Mouse (Mus musculus) layer of hippocampus, adult 2 months (tissue): Measurements from ENCODE around the gene Dusp12. TPM values are rescaled to one million over a fixed set of nuclear protein-coding genes. Genes with fewer than 3 reads are reported as not detected.

Experiments
- DNase-seq, 2 experiments: peaks; one replicate each; pipeline ENCODE4 v3.0.0; 2022; ENCODE audit warnings: low spot score in 2 of 2
- H3K27ac ChIP-seq: fragments of 200-600 bp; 2 replicates; pipeline ENCODE4 v1.8.1; 2022
- H3K4me3 ChIP-seq: fragments of 200-600 bp; 2 replicates; pipeline ENCODE4 v1.8.1; 2022; ENCODE audit warnings: mild to moderate bottlenecking
- CTCF ChIP-seq: fragments of 200-600 bp; conservative IDR thresholded peaks from 2 replicates; pipeline ENCODE4 v1.8.1; 2022; ENCODE audit warnings: antibody characterized with exemption, mild to moderate bottlenecking, moderate library complexity
- total RNA-seq, 2 experiments: library from RNA; stranded (reverse); gene quantifications; 2 replicates each; pipeline ENCODE4 v1.2.3; 2021

The Dusp12 gene
- total RNA-seq, 2 experiments from 2014 or later = 15.2 to 19.0 TPM

- TF ChIP-seq CTCF = no peak
- peak overlapping the region; percentile 81 for H3K27ac ChIP-seq
- peak overlapping the region; percentile 91 for H3K4me3 ChIP-seq
- DNase-seq = no peak
These were observed 18.2 kb downstream of the Dusp12 start for GRCm38 (mm10) chr1:170866992-170867690.

- no peak overlapping the region for H3K27ac ChIP-seq
- TF ChIP-seq CTCF = no peak
- no peak overlapping the region for H3K4me3 ChIP-seq
- DNase-seq = no peak
These were observed 19.9 kb downstream of the Dusp12 start for GRCm38 (mm10) chr1:170865406-170865805.

DNA sequence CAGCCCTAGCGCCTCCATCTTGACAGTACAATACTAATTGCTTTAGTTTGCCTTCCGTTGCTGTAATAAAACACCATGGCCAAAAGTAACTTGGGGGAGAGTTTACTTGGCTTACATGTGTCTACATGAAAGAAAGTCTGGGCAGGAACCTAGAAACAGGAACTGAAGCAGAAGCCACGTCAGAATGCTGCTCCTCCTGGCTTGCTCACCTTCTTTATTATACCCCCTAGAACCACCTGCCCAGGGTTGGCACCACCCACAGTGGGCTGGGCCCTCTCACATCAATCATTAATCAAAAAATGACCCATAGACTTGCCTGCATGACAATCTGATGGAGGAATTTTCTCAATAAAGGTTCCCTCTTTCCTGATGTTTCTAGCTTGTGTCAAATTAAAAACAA is 20.6 kb downstream of the Dusp12 start:
- TF ChIP-seq CTCF = no peak
- no peak overlapping the region for H3K27ac ChIP-seq
- H3K4me3 ChIP-seq = no peak overlapping the region
- DNase-seq = no peak

DNA sequence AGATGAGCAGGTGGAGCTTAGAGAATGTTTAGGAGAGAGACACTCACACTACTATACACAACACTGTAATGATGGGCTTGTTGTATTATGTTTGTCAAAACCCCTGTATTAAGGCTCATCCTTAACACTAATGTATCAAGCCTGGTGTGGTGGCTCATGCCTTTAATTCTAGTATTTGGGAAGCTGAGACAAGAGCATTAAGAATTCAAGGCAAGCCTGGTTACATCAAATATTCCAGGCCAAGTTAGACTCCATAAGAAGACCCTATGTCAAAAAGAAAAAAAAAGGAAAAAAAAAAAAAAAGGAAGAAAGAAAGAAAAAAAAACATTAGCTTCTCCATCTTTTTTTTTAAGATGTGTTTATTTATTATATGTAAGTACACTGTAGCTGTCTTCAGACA is 21.1 kb downstream of the Dusp12 start:
- DNase-seq = no peak
- no peak for TF ChIP-seq CTCF
- H3K27ac ChIP-seq = no peak overlapping the region
- no peak overlapping the region for H3K4me3 ChIP-seq

DNA sequence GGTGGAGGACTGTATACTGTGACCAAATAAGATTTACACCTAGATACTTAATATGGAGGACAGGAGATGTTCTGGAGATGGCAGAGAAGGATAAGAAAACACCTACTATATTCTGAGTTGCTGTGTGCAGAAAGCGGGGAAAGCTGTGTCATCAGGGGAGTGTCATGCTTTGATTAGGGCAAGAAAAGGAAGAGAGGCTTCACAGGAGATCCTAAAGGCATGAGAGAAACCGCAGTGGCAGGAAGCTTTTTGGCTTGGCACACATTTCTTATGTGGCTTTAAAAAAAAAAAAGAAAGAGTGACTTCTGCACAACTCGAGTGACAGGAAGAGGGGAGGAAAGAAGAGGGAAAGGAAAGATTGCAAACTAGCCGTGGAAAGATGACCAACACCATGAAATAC is 22.3 kb downstream of the Dusp12 start:
- H3K4me3 ChIP-seq = no peak overlapping the region
- no peak for TF ChIP-seq CTCF
- no peak overlapping the region for H3K27ac ChIP-seq
- DNase-seq = no peak

DNA sequence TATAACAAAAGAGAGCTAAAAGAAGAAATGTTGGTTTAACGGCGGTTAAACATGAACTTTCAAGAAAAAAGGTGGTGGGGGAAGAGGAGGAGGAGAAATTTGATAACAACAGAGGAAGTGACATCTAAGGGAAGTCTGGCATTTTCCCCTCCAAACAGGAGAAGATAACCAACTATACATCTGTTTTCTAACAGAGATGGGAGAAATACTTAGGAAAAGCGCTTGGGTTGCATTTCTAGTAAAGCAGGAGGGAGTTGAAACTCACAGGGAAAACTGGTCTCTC is 23.0 kb downstream of the Dusp12 start:
- DNase-seq = no peak
- Histone ChIP-seq H3K27ac (no peak overlapping the region), H3K4me3 (no peak overlapping the region)
- TF ChIP-seq CTCF = no peak

GRCm38 (mm10) chr1:170861671-170862434 is 23.5 kb downstream of the Dusp12 start:
- Histone ChIP-seq H3K27ac (no peak overlapping the region), H3K4me3 (no peak overlapping the region)
- no peak for DNase-seq
- no peak for TF ChIP-seq CTCF

DNA sequence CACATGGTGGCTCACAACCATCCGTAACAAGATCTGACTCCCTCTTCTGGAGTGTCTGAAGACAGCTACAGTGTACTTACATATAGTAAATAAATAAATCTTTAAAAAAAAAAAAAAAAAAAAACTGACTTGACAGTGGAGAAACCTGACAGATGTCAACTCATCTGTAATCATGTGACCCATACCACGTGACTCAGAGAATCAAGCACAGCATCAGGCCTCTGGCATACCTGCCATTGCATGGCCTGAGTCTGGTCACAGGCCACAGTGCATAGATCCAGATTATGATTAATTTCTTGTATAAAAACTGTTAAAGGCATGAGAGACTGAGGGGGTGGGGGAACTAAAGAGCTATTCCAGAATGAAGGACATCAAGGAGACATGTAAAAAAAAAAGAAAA is 26.5 kb downstream of the Dusp12 start:
- H3K4me3 ChIP-seq = no peak overlapping the region
- no peak for TF ChIP-seq CTCF
- H3K27ac ChIP-seq = no peak overlapping the region
- no peak for DNase-seq

- Histone ChIP-seq H3K27ac (peak overlapping the region; percentile 70), H3K4me3 (peak overlapping the region; percentile 32; the same call in 1 of the 2 replicates)
- peak; percentile 63 to 78 for DNase-seq
- TF ChIP-seq CTCF = no peak
These were observed 28.0 kb downstream of the Dusp12 start for GRCm38 (mm10) chr1:170857369-170857768.

DNA sequence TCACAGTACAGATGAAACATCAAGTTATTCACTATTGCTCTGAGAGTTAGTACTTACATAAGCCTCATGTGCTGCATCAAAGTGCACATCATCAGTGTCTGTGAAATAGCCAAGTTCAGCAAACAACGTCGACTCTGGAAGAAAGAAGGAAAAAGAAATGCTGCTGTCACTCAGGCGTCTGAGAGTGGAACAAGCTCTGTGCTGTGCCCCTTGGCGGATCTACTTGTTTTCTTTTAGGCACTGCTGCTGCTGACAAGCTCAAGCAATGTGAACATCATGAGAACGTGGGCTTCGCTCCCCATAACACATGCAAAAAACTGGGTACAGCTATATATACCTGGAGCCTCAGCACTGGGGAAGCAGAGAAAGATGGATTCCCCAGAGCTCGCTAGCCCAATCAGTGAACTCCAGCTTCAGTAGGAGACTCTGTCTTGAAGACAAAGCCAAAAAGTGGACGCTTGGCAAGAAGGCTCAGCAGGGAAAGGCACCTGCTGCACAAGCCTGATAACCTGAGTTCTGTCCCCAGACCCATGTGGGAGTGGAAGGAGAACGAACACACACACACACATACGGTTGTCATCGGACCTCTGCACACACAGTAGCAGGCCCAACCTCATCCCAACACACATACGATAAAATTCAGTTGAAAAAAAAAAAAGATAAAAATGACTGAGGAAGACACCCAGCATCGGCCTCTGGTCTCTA is 30.1 kb downstream of the Dusp12 start:
- no peak for DNase-seq
- Histone ChIP-seq H3K27ac (peak overlapping the region; percentile 70), H3K4me3 (peak overlapping the region; percentile 32)
- no peak for TF ChIP-seq CTCF

DNA sequence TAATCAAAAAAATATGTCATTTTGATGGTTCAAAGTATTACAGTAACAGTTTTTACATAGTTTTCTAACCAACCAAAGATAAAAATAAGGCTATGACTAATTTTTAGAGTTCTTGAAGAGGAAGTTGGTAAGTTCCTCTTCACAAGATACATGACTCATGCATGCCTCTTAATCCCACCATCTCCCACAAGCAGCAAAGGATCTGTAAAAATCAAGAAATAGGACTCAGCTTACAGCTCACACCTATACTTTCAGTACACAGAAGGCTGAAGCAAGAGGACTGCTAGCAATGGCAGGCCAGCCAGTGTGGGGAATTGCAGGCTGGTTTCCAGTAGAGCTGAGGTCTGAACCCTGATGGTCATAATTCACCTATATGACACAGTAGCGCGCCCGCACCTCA is 31.7 kb downstream of the Dusp12 start:
- H3K4me3 ChIP-seq = no peak overlapping the region
- no peak for DNase-seq
- H3K27ac ChIP-seq = peak overlapping the region; percentile 67
- no peak for TF ChIP-seq CTCF

- TF ChIP-seq CTCF = no peak
- Histone ChIP-seq H3K4me3 (no peak overlapping the region), H3K27ac (peak overlapping the region; percentile 70)
- no peak for DNase-seq
These were observed 34.4 kb downstream of the Dusp12 start for GRCm38 (mm10) chr1:170850637-170851624.
